In genomic region chr1:191326233-191326882, GRCm38 (mm10) we compare ENCODE assay signal across 8 mouse cellular contexts. TPM values are rescaled to one million over a fixed set of nuclear protein-coding genes. Genes with fewer than 3 reads are reported as not detected.
DNase-seq lines count a peak whose midpoint lies in the region; ATAC-seq and TF ChIP-seq lines count a peak whose summit lies in the region.

No protein-coding gene starts in this region.

- no peak for TF ChIP-seq CTCF in midbrain, postnatal 0 days (IDR thresholded peaks at IDR 0.05)

- H3K27ac ChIP-seq in embryonic facial prominence, embryonic 11.5 days (replicated peaks; ENCODE audit: low read depth, low read length) = 0 out of 2 replicates have a peak overlapping the region, but pooled peaks have one; percentile 41
- H3K27ac ChIP-seq in hindbrain, embryonic 11.5 days (ENCODE audit: low read depth, low read length) = peak overlapping the region; percentile 71
- peak overlapping the region; percentile 87 for H3K27ac ChIP-seq in midbrain, postnatal 0 days (ENCODE audit: low read depth, low read length)

- no peaks in the 10 kb centered on the region for H3K27me3 ChIP-seq in embryonic facial prominence, embryonic 11.5 days (ENCODE audit: control insufficient read depth, insufficient read depth, low read length)
- H3K27me3 ChIP-seq in hindbrain, embryonic 11.5 days (ENCODE audit: control insufficient read depth, insufficient read depth, low read length) = 0 out of 2 replicates have a peak, but pooled peaks cover 2% of the 10 kb centered on the region
- H3K27me3 ChIP-seq in midbrain, postnatal 0 days (ENCODE audit: insufficient read depth, low read length) = no peaks in the 10 kb centered on the region

- H3K36me3 ChIP-seq in embryonic facial prominence, embryonic 11.5 days (replicated peaks; ENCODE audit: control insufficient read depth, insufficient read depth, low read depth, low read length) = no peaks in the 10 kb centered on the region
- H3K36me3 ChIP-seq in hindbrain, embryonic 11.5 days (ENCODE audit: control insufficient read depth, insufficient read depth, low read length) = no peaks in the 10 kb centered on the region
- H3K36me3 ChIP-seq in midbrain, postnatal 0 days (ENCODE audit: insufficient read depth, low read length) = 0 out of 2 replicates have a peak, but pooled peaks cover 3% of the 10 kb centered on the region

- peak overlapping the region; percentile 88 for H3K4me3 ChIP-seq in embryonic facial prominence, embryonic 11.5 days (ENCODE audit: low read depth, low read length)
- H3K4me3 ChIP-seq in hindbrain, embryonic 11.5 days (ENCODE audit: low read depth, low read length) = peak overlapping the region; percentile 88
- H3K4me3 ChIP-seq in midbrain, postnatal 0 days (ENCODE audit: low read depth, low read length) = peak overlapping the region; percentile 75

- H3K9ac ChIP-seq in embryonic facial prominence, embryonic 11.5 days (replicated peaks; ENCODE audit: low read length) = peak overlapping the region; percentile 86
- peak overlapping the region; percentile 90 for H3K9ac ChIP-seq in hindbrain, embryonic 11.5 days (ENCODE audit: low read depth, low read length)
- peak overlapping the region; percentile 92 for H3K9ac ChIP-seq in midbrain, postnatal 0 days (replicated peaks; ENCODE audit: low read length, poor library complexity, severe bottlenecking)

- 2% methylated on average over 28 of the region's 35 CpGs for WGBS in embryonic facial prominence, embryonic 11.5 days
- 2% methylated on average over 32 of the region's 35 CpGs for WGBS in hindbrain, embryonic 11.5 days
- WGBS in midbrain, postnatal 0 days = under 1% methylated on average over 34 of the region's 35 CpGs

- ATAC-seq in embryonic facial prominence, embryonic 11.5 days (replicated peaks; ENCODE audit: insufficient number of reproducible peaks, low FRiP score, low TSS enrichment, low read depth) = peak; percentile 58; the same call in 1 of the 2 replicates
- ATAC-seq in hindbrain, embryonic 11.5 days (ENCODE audit: low FRiP score) = peak; percentile 80
- peak; percentile 68 for ATAC-seq in midbrain, postnatal 0 days (ENCODE audit: low FRiP score)

- DNase-seq in left cerebral cortex, postnatal 10 days (ENCODE audit: extremely low spot score in 1 of 2, low spot score in 2 of 2) = peak; percentile 35 to 67
- no peak for DNase-seq in left cerebral cortex, postnatal 25 days (ENCODE audit: low spot score in 2 of 2)
- peak; percentile 47 to 48 for DNase-seq in adrenal gland, adult 18-20 months (ENCODE audit: low spot score in 2 of 2)
- peak; percentile 49 for DNase-seq in embryonic facial prominence, embryonic 11.5 days (ENCODE audit: low spot score)
- DNase-seq in hindbrain, embryonic 11.5 days (ENCODE audit: low spot score) = peak; percentile 71
- DNase-seq in liver = peak; percentile 60
- DNase-seq in midbrain, postnatal 0 days (ENCODE audit: low spot score) = peak; percentile 43
- peak; percentile 65 to 66 for DNase-seq in thymus, postnatal 10 days (ENCODE audit: low spot score in 2 of 2)

- intact Hi-C loops in left cerebral cortex, postnatal 10 days (cut with DNase I) = no loop called here
- intact Hi-C loops in left cerebral cortex, postnatal 25 days (cut with DNase I) = no loop called here

- no peaks in the 10 kb centered on the region for H3K4me1 ChIP-seq in embryonic facial prominence, embryonic 11.5 days (ENCODE audit: control insufficient read depth, insufficient read depth, low read length)
- H3K4me1 ChIP-seq in hindbrain, embryonic 11.5 days (replicated peaks; ENCODE audit: control insufficient read depth, insufficient read depth, low read length) = peaks cover 10% of the 10 kb centered on the region
- H3K4me1 ChIP-seq in midbrain, postnatal 0 days (ENCODE audit: insufficient read depth, low read length) = peaks cover 15% of the 10 kb centered on the region; the same call in 1 of the 2 replicates

- peak overlapping the region; percentile 95 for H3K4me2 ChIP-seq in embryonic facial prominence, embryonic 11.5 days (ENCODE audit: low read depth, low read length)
- H3K4me2 ChIP-seq in hindbrain, embryonic 11.5 days (replicated peaks; ENCODE audit: low read depth, low read length) = peak overlapping the region; percentile 95
- peak overlapping the region; percentile 81 for H3K4me2 ChIP-seq in midbrain, postnatal 0 days (ENCODE audit: low read depth, low read length, poor library complexity, severe bottlenecking)

- no peaks in the 10 kb centered on the region for H3K9me3 ChIP-seq in embryonic facial prominence, embryonic 11.5 days (replicated peaks; ENCODE audit: control insufficient read depth, low read length)
- no peaks in the 10 kb centered on the region for H3K9me3 ChIP-seq in hindbrain, embryonic 11.5 days (ENCODE audit: control insufficient read depth, low read length)
- no peaks in the 10 kb centered on the region for H3K9me3 ChIP-seq in midbrain, postnatal 0 days (ENCODE audit: low read length)

RNA-seq across cellular contexts. Expression of gene Tmem206, which starts 0.6 kb away (rescaled TPM):
- 10 to 100 TPM in 1 of 2 experiments, 1 to 10 TPM in 1; 9.8 to 11.5 TPM for total RNA-seq in left cerebral cortex, postnatal 10 days (2021)
- total RNA-seq in left cerebral cortex, postnatal 25 days (2021) = 1 to 10 TPM; 9.0 to 9.1 TPM
- 1 to 10 TPM; 4.7 to 5.7 TPM for total RNA-seq in adrenal gland, adult 18-20 months (2021)
- 29.6 and 30.8 TPM in 2 replicates for polyA plus RNA-seq in embryonic facial prominence, embryonic 11.5 days (2014; fragmentation: Nextera tagmentation; extraction: Ambion mirVana)
- 35.4 and 39.7 TPM in 2 replicates for polyA plus RNA-seq in hindbrain, embryonic 11.5 days (2014; fragmentation: Nextera tagmentation; extraction: Ambion mirVana)
- total RNA-seq in midbrain, postnatal 0 days (2014; rRNA removed) = 19.7 and 23.2 TPM in 2 replicates
- polyA plus RNA-seq in midbrain, postnatal 0 days (2015; fragmentation: Nextera tagmentation; extraction: Ambion mirVana) = 27.6 and 28.3 TPM in 2 replicates

RNA-seq across cellular contexts. Expression of gene Nenf, which starts 8.4 kb away (rescaled TPM):
- total RNA-seq in left cerebral cortex, postnatal 10 days (2021) = 10 to 100 TPM; 81.5 to 82.4 TPM
- 10 to 100 TPM; 70.5 to 72.8 TPM for total RNA-seq in left cerebral cortex, postnatal 25 days (2021)
- 10 to 100 TPM; 90.4 to 91.1 TPM for total RNA-seq in adrenal gland, adult 18-20 months (2021)
- 74.3 and 77.8 TPM in 2 replicates for polyA plus RNA-seq in embryonic facial prominence, embryonic 11.5 days (2014; fragmentation: Nextera tagmentation; extraction: Ambion mirVana)
- polyA plus RNA-seq in hindbrain, embryonic 11.5 days (2014; fragmentation: Nextera tagmentation; extraction: Ambion mirVana) = 85.1 and 85.4 TPM in 2 replicates
- total RNA-seq in midbrain, postnatal 0 days (2014; rRNA removed) = 168 and 184 TPM in 2 replicates
- 185 and 200 TPM in 2 replicates for polyA plus RNA-seq in midbrain, postnatal 0 days (2015; fragmentation: Nextera tagmentation; extraction: Ambion mirVana)

Comparison
In these comparisons a context has a peak if more than half of its experiments do, and no peak if none do; other contexts are left out.
1. DNase-seq: peak in left cerebral cortex, postnatal 10 days (2 of 2), adrenal gland, adult 18-20 months (2 of 2), embryonic facial prominence, embryonic 11.5 days (single experiment), hindbrain, embryonic 11.5 days (single experiment), liver (single experiment), midbrain, postnatal 0 days (single experiment) and thymus, postnatal 10 days (2 of 2); none in left cerebral cortex, postnatal 25 days (0 of 2).
2. Peak in every context shown above with its lines, with median percentiles within 50 percentile points of each other: ATAC-seq, H3K27ac ChIP-seq, H3K4me2 ChIP-seq, H3K4me3 ChIP-seq and H3K9ac ChIP-seq.